Comparison of ENCODE assay signal across 27 mouse cellular contexts in the genomic region with DNA sequence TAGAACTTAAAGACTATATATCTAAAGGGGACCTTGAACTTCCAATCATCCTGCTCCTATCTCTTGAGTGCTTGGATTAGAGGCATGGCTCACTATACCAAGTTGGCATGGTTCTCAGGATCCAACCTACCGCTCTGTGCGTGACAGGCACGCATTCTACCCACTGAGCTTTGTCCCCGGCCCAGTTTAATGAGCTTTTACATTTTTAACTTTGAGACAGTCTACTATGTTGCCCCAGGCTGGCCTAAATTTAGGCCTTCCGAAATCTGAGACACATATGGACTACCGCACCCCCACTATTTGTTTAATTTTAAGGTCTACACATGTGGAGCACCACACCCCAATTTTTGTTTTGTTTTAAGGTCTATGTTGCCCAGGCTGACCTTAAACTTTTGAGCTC. TPM values are rescaled to one million over a fixed set of nuclear protein-coding genes. Genes with fewer than 3 reads are reported as not detected.
"Had no signal": no experiment of that assay in that cellular context is flagged by ENCODE, and none has a peak within 500 bp of the region (broad histone marks: within the 10 kb centered on the region; RNA-seq: fewer than 3 reads in every experiment).

No protein-coding gene starts in this region.

- H3K27me3 ChIP-seq: intestine, embryonic 15.5 days; limb, embryonic 13.5 days; liver, embryonic 15.5 days had no signal

- H3K36me3 ChIP-seq: intestine, embryonic 15.5 days; midbrain, embryonic 12.5 days had no signal

- H3K9ac ChIP-seq: intestine, embryonic 15.5 days; limb, embryonic 13.5 days; liver, embryonic 15.5 days; midbrain, embryonic 12.5 days had no signal

- ATAC-seq: intestine, embryonic 15.5 days; midbrain, embryonic 16.5 days had no signal

- H3K9me3 ChIP-seq: intestine, embryonic 15.5 days; limb, embryonic 13.5 days; liver, embryonic 15.5 days; midbrain, embryonic 12.5 days had no signal

- DNase-seq: kidney, adult 18-20 months; kidney, adult 9 months; kidney, postnatal 14 days; kidney, postnatal 4 days; left cerebral cortex, postnatal 4 days; lung, adult 2 months; lung, postnatal 14 days; thymus, adult 18-20 months; thymus, postnatal 36 days had no signal

- H3K4me2 ChIP-seq: intestine, embryonic 15.5 days; limb, embryonic 13.5 days; liver, embryonic 15.5 days; midbrain, embryonic 12.5 days had no signal

- H3K4me3 ChIP-seq: intestine, embryonic 15.5 days; limb, embryonic 13.5 days; liver, embryonic 15.5 days; midbrain, embryonic 12.5 days had no signal

- H3K27ac ChIP-seq: liver, embryonic 15.5 days; macrophage; midbrain, embryonic 12.5 days had no signal

RNA-seq across cellular contexts. Expression of a gene that starts 2.4 kb away (rescaled TPM):
- total RNA-seq: layer of hippocampus, adult 18-20 months; layer of hippocampus, postnatal 14 days; left cerebral cortex, adult 8-10 months; left cerebral cortex, postnatal 14 days; liver, adult 2 months; monocyte, adult 5-6 weeks had no signal
- polyA plus RNA-seq: intestine, embryonic 15.5 days; kidney, embryonic 16.5 days; limb, embryonic 13.5 days; liver, adult 2 months; liver, embryonic 15.5 days; lung, embryonic 16.5 days; macrophage; midbrain, embryonic 12.5 days; midbrain, embryonic 16.5 days; neural tube, embryonic 11.5 days; neural tube, embryonic 14.5 days; small intestine, adult 2 months; stomach, embryonic 16.5 days had no signal
